Mouse (Mus musculus) CH12.LX (cell line): ENCODE data around the gene Gm10382. TPM values are rescaled to one million over a fixed set of nuclear protein-coding genes. Genes with fewer than 3 reads are reported as not detected.
"Not testable (repeated sequence)": the region's sequence is repeated elsewhere in the genome, so short reads cannot be mapped to it uniquely, and the experiment has no call there.

Experiments
- DNase-seq: peaks from one replicate; pipeline ENCODE4 v3.0.0-alpha.2; 2013; ENCODE audit errors: extremely low read depth
- H3K27ac ChIP-seq: 2 replicates; pipeline ENCODE4 v1.5.1; 2012; ENCODE audit warnings: low read depth, mild to moderate bottlenecking, control low read depth, moderate library complexity; ENCODE audit not compliant: insufficient read depth
- H3K27me3 ChIP-seq: replicated peaks from 2 replicates; pipeline ENCODE3; 2012; ENCODE audit warnings: inconsistent platforms
- H3K36me3 ChIP-seq, 2 experiments: replicated peaks in 1 of 2; 2 replicates each; pipeline versions ENCODE3 to v1.6.1; 2012; ENCODE audit warnings: inconsistent platforms in 1 of 2, low read length in 1 of 2, mild to moderate bottlenecking in 1 of 2, mixed read lengths in 1 of 2, moderate library complexity in 1 of 2; ENCODE audit not compliant: control insufficient read depth in 1 of 2, insufficient read depth in 1 of 2
- H3K4me1 ChIP-seq, 2 experiments: 2 replicates each; pipeline ENCODE4 v1.6.1; 2012; ENCODE audit warnings: inconsistent platforms in 1 of 2, moderate library complexity in 1 of 2; ENCODE audit not compliant: insufficient read depth in 2 of 2, control insufficient read depth in 1 of 2
- H3K4me2 ChIP-seq: 2 replicates; pipeline ENCODE4 v1.6.1; 2012; ENCODE audit warnings: low read depth, mild to moderate bottlenecking, control low read depth; ENCODE audit not compliant: poor library complexity, insufficient read depth, severe bottlenecking
- H3K4me3 ChIP-seq, 3 experiments: fragments of 150-350 bp in 1 of 3; sonication (generic) in 1 of 3; replicated peaks in 1 of 3; 2 replicates each; pipeline versions ENCODE3 to v1.5.1; 2011 to 2012; ENCODE audit warnings: low read depth in 2 of 3, low read length in 2 of 3, mild to moderate bottlenecking in 2 of 3, moderate library complexity in 2 of 3, control low read depth in 1 of 3, improper control_type of control experiment in 1 of 3, inconsistent platforms in 1 of 3, mixed read lengths in 1 of 3; ENCODE audit not compliant: poor library complexity in 1 of 3
- H3K79me2 ChIP-seq: replicated peaks from 2 replicates; pipeline ENCODE4 v1.6.1; 2012; ENCODE audit warnings: mild to moderate bottlenecking, moderate library complexity; ENCODE audit not compliant: control insufficient read depth, poor library complexity, insufficient read depth, severe bottlenecking; ENCODE audit errors: extremely low read depth
- H3K9ac ChIP-seq: 2 replicates; pipeline ENCODE4 v1.6.1; 2012; ENCODE audit warnings: low read depth, mild to moderate bottlenecking, control low read depth, moderate library complexity; ENCODE audit not compliant: insufficient read depth
- H3K9me3 ChIP-seq: replicated peaks from 2 replicates; pipeline ENCODE3; 2012; ENCODE audit warnings: low read length, inconsistent platforms, mixed read lengths
- BHLHE40 ChIP-seq: IDR thresholded peaks from 2 replicates; pipeline ENCODE4 v1.6.1; 2011; ENCODE audit warnings: mild to moderate bottlenecking, low read depth, low read length, improper control_type of control experiment
- CHD1 ChIP-seq: IDR thresholded peaks from 2 replicates; pipeline ENCODE4 v1.6.1; 2012; ENCODE audit warnings: low read depth, low read length, improper control_type of control experiment, inconsistent platforms
- CHD2 ChIP-seq: IDR thresholded peaks from 2 replicates; pipeline ENCODE4 v1.6.1; 2011; ENCODE audit warnings: low read length, improper control_type of control experiment
- CTCF ChIP-seq, 2 experiments: IDR thresholded peaks in 1 of 2; conservative IDR thresholded peaks in 1 of 2; 2 replicates each; pipeline ENCODE4 v1.5.1; 2011 to 2012; ENCODE audit warnings: low read depth in 2 of 2, low read length in 2 of 2, improper control_type of control experiment in 1 of 2, inconsistent platforms in 1 of 2, mild to moderate bottlenecking in 1 of 2, moderate library complexity in 1 of 2
- EP300 ChIP-seq: IDR thresholded peaks from 2 replicates; pipeline ENCODE4 v1.6.1; 2011; ENCODE audit warnings: low read length, improper control_type of control experiment
- ETS1 ChIP-seq: conservative IDR thresholded peaks from 2 replicates; pipeline ENCODE4 v1.6.1; 2012; ENCODE audit warnings: low read depth, mild to moderate bottlenecking, inconsistent platforms, low read length, improper control_type of control experiment, moderate library complexity
- JUN ChIP-seq: IDR thresholded peaks from 2 replicates; pipeline ENCODE4 v1.6.1; 2011; ENCODE audit warnings: low read depth, mild to moderate bottlenecking, low read length, improper control_type of control experiment, moderate library complexity; ENCODE audit not compliant: insufficient read depth
- JUND ChIP-seq: conservative IDR thresholded peaks from 2 replicates; pipeline ENCODE4 v1.6.1; 2011; ENCODE audit warnings: low read depth, low read length, improper control_type of control experiment
- KAT2A ChIP-seq: IDR thresholded peaks from 2 replicates; pipeline ENCODE4 v1.6.1; 2012; ENCODE audit warnings: low read length, improper control_type of control experiment, inconsistent platforms; ENCODE audit not compliant: insufficient replicate concordance
- MAFK ChIP-seq: IDR thresholded peaks from 2 replicates; pipeline ENCODE4 v1.6.1; 2011; ENCODE audit warnings: low read length, improper control_type of control experiment; ENCODE audit not compliant: insufficient replicate concordance
- MAX ChIP-seq: IDR thresholded peaks from 2 replicates; pipeline ENCODE4 v1.6.1; 2011; ENCODE audit warnings: low read length, improper control_type of control experiment
- MXI1 ChIP-seq: IDR thresholded peaks from 2 replicates; pipeline ENCODE4 v1.6.1; 2011; ENCODE audit warnings: mild to moderate bottlenecking, low read depth, low read length, improper control_type of control experiment
- MYC ChIP-seq: IDR thresholded peaks from 2 replicates; pipeline ENCODE4 v1.6.1; 2011; ENCODE audit warnings: low read depth, mild to moderate bottlenecking, improper control_type of control experiment, low read length
- NELFE ChIP-seq: IDR thresholded peaks from 2 replicates; pipeline ENCODE4 v1.6.1; 2011; ENCODE audit warnings: low read depth, low read length, improper control_type of control experiment
- NRF1 ChIP-seq: IDR thresholded peaks from 2 replicates; pipeline ENCODE4 v1.6.1; 2014; ENCODE audit warnings: low read depth, mild to moderate bottlenecking, inconsistent platforms, low read length, improper control_type of control experiment, moderate library complexity
- PAX5 ChIP-seq: IDR thresholded peaks from 2 replicates; pipeline ENCODE4 v1.6.1; 2012; ENCODE audit warnings: low read length, inconsistent platforms, mixed read lengths
- POLR2A ChIP-seq: IDR thresholded peaks from 2 replicates; pipeline ENCODE4 v1.6.1; 2011; ENCODE audit warnings: low read depth, mild to moderate bottlenecking, improper control_type of control experiment, low read length
- POLR2AphosphoS2 ChIP-seq: IDR thresholded peaks from 2 replicates; pipeline ENCODE4 v1.6.1; 2011; ENCODE audit warnings: low read depth, low read length, improper control_type of control experiment
- USF2 ChIP-seq: conservative IDR thresholded peaks from 2 replicates; pipeline ENCODE4 v1.6.1; 2011; ENCODE audit warnings: low read depth, low read length, improper control_type of control experiment
- ZMIZ1 ChIP-seq: IDR thresholded peaks from 2 replicates; pipeline ENCODE4 v1.6.1; 2012; ENCODE audit warnings: low read depth, mild to moderate bottlenecking, inconsistent platforms, low read length, improper control_type of control experiment
- ZNF384 ChIP-seq: IDR thresholded peaks from 2 replicates; pipeline ENCODE4 v1.6.1; 2012; ENCODE audit warnings: low read depth, low read length, improper control_type of control experiment, inconsistent platforms
- dilution Hi-C: fragments of 300-500 bp; cut with MboI; formaldehyde crosslinking; loops from 2 replicates; pipeline ENCODE4 v1.14.3; 2020; ENCODE audit warnings: low sequenced_read_pairs; ENCODE audit not compliant: extremely low pct_unique_long_range_greater_than_20kb, extremely low pct_ligation_motif_present
- in situ Hi-C: fragments of 300-500 bp; cut with MboI; formaldehyde crosslinking; loops from 3 replicates; pipeline ENCODE4 v1.14.3; 2019; ENCODE audit warnings: low sequenced_read_pairs, low pct_ligation_motif_present, low pct_unique_long_range_greater_than_20kb, mixed read lengths
- polyA plus RNA-seq: library from polyadenylated mRNA; unstranded; fragments of >175 nt; gene quantifications from 2 replicates; pipeline ENCODE4 v1.2.1, GENCODE M21; 2012; ENCODE audit warnings: low read depth; ENCODE audit not compliant: insufficient read length
- total RNA-seq, 2 experiments: library from RNA; depleted of rRNA; stranded (reverse); fragments of 300-350 nt in 1 of 2; fragments of >200 nt in 1 of 2; gene quantifications; 2 replicates each; pipeline ENCODE4 v1.2.3; 2012 to 2014

The Gm10382 gene
- total and polyA plus RNA-seq, 3 experiments, result 0.59 to 1.1 TPM; not detected in 1

- Histone ChIP-seq H3K79me2 (peaks cover 26% of the 10 kb centered on the region), H3K4me3 (no peak overlapping the region), H3K27me3 (no peaks in the 10 kb centered on the region), H3K4me1 (peaks cover 0 to 35% of the 10 kb centered on the region in 2 experiments; a peak in 3 of 4 replicates), H3K4me2 (peak overlapping the region; percentile 25; the same call in 1 of the 2 replicates), H3K9ac (no peak overlapping the region; the same call in 1 of the 2 replicates), H3K27ac (no peak overlapping the region), H3K9me3 (no peaks in the 10 kb centered on the region), H3K36me3 (peaks cover 28 to 29% of the 10 kb centered on the region in 2 experiments)
- dilution Hi-C loops, result no loop called here
- DNase-seq, result no peak
- TF ChIP-seq POLR2AphosphoS2, result peak; percentile 32; the same call in 1 of the 2 replicates
- TF ChIP-seq ZMIZ1, result peak; percentile 78; the same call in 1 of the 2 replicates
- no peak for TF ChIP-seq ZNF384
- TF ChIP-seq NRF1, result no peak
- peak; percentile 50; the same call in 1 of the 2 replicates for TF ChIP-seq NELFE
- no peak for TF ChIP-seq KAT2A
- 0 out of 2 replicates have a peak, but pooled peaks have one; percentile 32 for TF ChIP-seq MAFK
- TF ChIP-seq MXI1, result no peak
- no peak for TF ChIP-seq EP300
- peak; percentile 25; the same call in 1 of the 2 replicates for TF ChIP-seq MYC
- TF ChIP-seq PAX5, result no peak
- TF ChIP-seq JUN, result no peak
- TF ChIP-seq CTCF (conservative IDR thresholded peaks at IDR 0.05 in 1 of 2, IDR thresholded peaks at IDR 0.05 in 1 of 2; ENCODE audit: low read depth in 2 of 2, low read length in 2 of 2), result no peak
- no peak for TF ChIP-seq BHLHE40
- peak; percentile 49; the same call in 1 of the 2 replicates for TF ChIP-seq POLR2A
- no peak for TF ChIP-seq USF2
- in situ Hi-C loops, result no loop called here
Observed at GRCm38 (mm10) chr5:125384512-125385214, 4.5 kb upstream of the Gm10382 start.

- Histone ChIP-seq H3K9ac (no peak overlapping the region), H3K4me1 (peaks cover 0 to 37% of the 10 kb centered on the region in 2 experiments; a peak in 3 of 4 replicates), H3K36me3 (peaks cover 28 to 29% of the 10 kb centered on the region in 2 experiments), H3K4me3 (no peak overlapping the region), H3K9me3 (no peaks in the 10 kb centered on the region), H3K27me3 (no peaks in the 10 kb centered on the region), H3K4me2 (peak overlapping the region; percentile 15; the same call in 1 of the 2 replicates), H3K79me2 (peaks cover 26% of the 10 kb centered on the region), H3K27ac (no peak overlapping the region)
- no peak for DNase-seq
- TF ChIP-seq JUND, result no peak
- no peak for TF ChIP-seq ETS1
- no peak for TF ChIP-seq BHLHE40
- 0 out of 2 replicates have a peak, but pooled peaks have one; percentile 69 for TF ChIP-seq MYC
- 0 out of 2 replicates have a peak, but pooled peaks have one; percentile 24 for TF ChIP-seq CHD1
- TF ChIP-seq CTCF (conservative IDR thresholded peaks at IDR 0.05 in 1 of 2, IDR thresholded peaks at IDR 0.05 in 1 of 2; ENCODE audit: low read depth in 2 of 2, low read length in 2 of 2), result peak in 1 of 2 experiments; percentile 37; a peak in 2 of 4 replicates
- no peak for TF ChIP-seq MAFK
- TF ChIP-seq ZNF384, result peak; percentile 34; the same call in 1 of the 2 replicates
- TF ChIP-seq ZMIZ1, result peak; percentile 56
- TF ChIP-seq MAX, result no peak
- peak; percentile 60; the same call in 1 of the 2 replicates for TF ChIP-seq CHD2
- peak; percentile 95 for TF ChIP-seq POLR2AphosphoS2
- dilution Hi-C loops, result no loop called here
- in situ Hi-C loops, result no loop called here
Observed at GRCm38 (mm10) chr5:125385215-125385940, 3.7 kb upstream of the Gm10382 start.

GRCm38 (mm10) chr5:125387295-125387694, 1.8 kb upstream of the Gm10382 start:
- H3K27ac ChIP-seq, H3K27me3 ChIP-seq, H3K4me2 ChIP-seq, H3K9ac ChIP-seq, in situ Hi-C loops, H3K9me3 ChIP-seq, DNase-seq, H3K4me3 ChIP-seq, dilution Hi-C loops: not testable (repeated sequence)
- Histone ChIP-seq H3K4me1 (peaks cover 3 to 53% of the 10 kb centered on the region in 2 experiments; a peak in 3 of 4 replicates), H3K36me3 (peaks cover 28 to 29% of the 10 kb centered on the region in 2 experiments), H3K79me2 (peaks cover 28% of the 10 kb centered on the region)
